8 mouse cellular contexts compared by ENCODE assay signal in the genomic region with DNA sequence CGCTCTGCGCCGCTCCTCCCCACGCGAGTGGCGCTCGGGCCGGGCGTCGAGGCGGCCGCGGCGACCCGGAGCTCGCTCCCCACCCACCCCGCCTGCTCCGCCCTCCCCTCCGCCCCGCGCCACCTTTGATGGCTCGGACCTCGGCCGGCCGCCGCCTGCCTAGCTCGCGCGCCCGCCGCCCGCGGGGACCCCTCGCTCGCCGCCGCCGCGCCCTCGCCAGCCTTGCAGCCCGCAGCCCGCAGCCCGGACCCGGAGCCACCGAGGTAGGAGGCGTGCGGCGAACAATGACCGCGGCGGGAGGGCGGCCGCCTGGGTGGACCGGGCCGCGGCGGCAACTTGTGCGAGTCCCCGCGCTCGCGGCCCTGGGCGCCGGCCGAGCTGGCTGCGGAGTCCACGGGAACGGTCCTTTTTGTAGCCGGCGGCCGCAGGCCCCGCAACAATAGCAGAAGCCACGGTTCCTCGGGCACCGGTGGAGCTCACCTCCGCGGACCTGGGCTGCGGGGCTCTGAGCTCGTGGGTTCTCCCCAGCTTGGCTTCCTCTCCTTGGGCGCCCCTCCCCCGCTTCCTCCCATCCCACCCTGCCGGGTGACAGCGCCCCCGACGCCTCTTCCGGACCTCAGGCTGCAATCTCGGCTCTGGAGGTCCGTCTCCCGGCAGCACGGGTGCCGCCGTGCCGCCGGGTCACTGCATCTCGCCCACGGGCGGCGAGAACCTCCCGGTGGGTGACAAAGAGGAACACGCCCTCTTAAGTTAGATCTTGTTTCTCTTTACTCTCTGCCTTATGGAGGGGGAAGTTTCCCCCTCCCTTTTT. TPM values are rescaled to one million over a fixed set of nuclear protein-coding genes. Genes with fewer than 3 reads are reported as not detected.
DNase-seq lines count a peak whose midpoint lies in the region; ATAC-seq and TF ChIP-seq lines count a peak whose summit lies in the region.

No protein-coding gene starts in this region.

- H3K27me3 ChIP-seq in embryonic facial prominence, embryonic 15.5 days, result no peaks in the 10 kb centered on the region
- no peaks in the 10 kb centered on the region for H3K27me3 ChIP-seq in heart, postnatal 0 days (ENCODE audit: control insufficient read depth, insufficient read depth, low read length)
- H3K27me3 ChIP-seq in lung, embryonic 16.5 days (ENCODE audit: control insufficient read depth, insufficient read depth, low read depth, low read length), result no peaks in the 10 kb centered on the region

- under 1% methylated on average over 81 of the region's 100 CpGs for WGBS in embryonic facial prominence, embryonic 15.5 days
- 1% methylated on average over 64 of the region's 100 CpGs for WGBS in heart, postnatal 0 days
- WGBS in lung, embryonic 16.5 days, result under 1% methylated on average over 62 of the region's 100 CpGs

- peaks cover 40% of the 10 kb centered on the region for H3K4me1 ChIP-seq in embryonic facial prominence, embryonic 15.5 days
- peaks cover 13% of the 10 kb centered on the region for H3K4me1 ChIP-seq in heart, postnatal 0 days (ENCODE audit: control insufficient read depth, insufficient read depth)
- peaks cover 34% of the 10 kb centered on the region for H3K4me1 ChIP-seq in lung, embryonic 16.5 days (replicated peaks; ENCODE audit: control insufficient read depth, insufficient read depth, low read length)

- peak; percentile 79 for ATAC-seq in embryonic facial prominence, embryonic 15.5 days (ENCODE audit: insufficient number of reproducible peaks, low FRiP score, low TSS enrichment, low read depth)
- ATAC-seq in heart, postnatal 0 days (ENCODE audit: insufficient read depth, low read depth), result peak; percentile 77
- peak; percentile 87 for ATAC-seq in lung, embryonic 16.5 days (ENCODE audit: low read depth)

- peak overlapping the region; percentile 82 for H3K9ac ChIP-seq in embryonic facial prominence, embryonic 15.5 days
- peak overlapping the region; percentile 94 for H3K9ac ChIP-seq in heart, postnatal 0 days (replicated peaks; ENCODE audit: low read depth, low read length)
- H3K9ac ChIP-seq in lung, embryonic 16.5 days (ENCODE audit: low read length), result peak overlapping the region; percentile 97

- no peak for TF ChIP-seq EP300 in heart, postnatal 0 days (IDR thresholded peaks at IDR 0.05; ENCODE audit: low read depth)

- H3K36me3 ChIP-seq in embryonic facial prominence, embryonic 15.5 days, result no peaks in the 10 kb centered on the region
- no peaks in the 10 kb centered on the region for H3K36me3 ChIP-seq in heart, postnatal 0 days (replicated peaks; ENCODE audit: control insufficient read depth, insufficient read depth, low read length)
- H3K36me3 ChIP-seq in lung, embryonic 16.5 days (ENCODE audit: control insufficient read depth, insufficient read depth, low read length), result no peaks in the 10 kb centered on the region

- peak; percentile 7 to 31 for DNase-seq in CD8-positive naive resting alpha-beta T cell, adult 2 months (ENCODE audit: low read depth in 2 of 2, low spot score in 2 of 2)
- DNase-seq in adrenal gland, postnatal 10 days, result peak; percentile 72
- peak; percentile 46 for DNase-seq in heart, postnatal 0 days (ENCODE audit: low spot score)
- peak; percentile 84 for DNase-seq in kidney, postnatal 14 days
- peak; percentile 34 for DNase-seq in ovary, postnatal 14 days (ENCODE audit: low spot score)
- peak; percentile 58 to 66 for DNase-seq in urinary bladder, postnatal 4 days (ENCODE audit: low spot score in 2 of 2)

- peak overlapping the region; percentile 77 for H3K4me3 ChIP-seq in embryonic facial prominence, embryonic 15.5 days (replicated peaks)
- H3K4me3 ChIP-seq in heart, postnatal 0 days (ENCODE audit: low read depth, low read length), result peak overlapping the region; percentile 98
- peak overlapping the region; percentile 91 for H3K4me3 ChIP-seq in lung, embryonic 16.5 days (ENCODE audit: low read length)

- H3K4me2 ChIP-seq in embryonic facial prominence, embryonic 15.5 days (replicated peaks), result peak overlapping the region; percentile 98
- peak overlapping the region; percentile 81 for H3K4me2 ChIP-seq in heart, postnatal 0 days (ENCODE audit: low read depth, low read length)
- peak overlapping the region; percentile 87 for H3K4me2 ChIP-seq in lung, embryonic 16.5 days (ENCODE audit: low read depth, low read length)

- no peaks in the 10 kb centered on the region for H3K9me3 ChIP-seq in embryonic facial prominence, embryonic 15.5 days (replicated peaks)
- H3K9me3 ChIP-seq in heart, postnatal 0 days (replicated peaks; ENCODE audit: control insufficient read depth, low read length), result no peaks in the 10 kb centered on the region
- H3K9me3 ChIP-seq in lung, embryonic 16.5 days (ENCODE audit: control insufficient read depth, low read length), result no peaks in the 10 kb centered on the region

- peak overlapping the region; percentile 92 for H3K27ac ChIP-seq in embryonic facial prominence, embryonic 15.5 days (replicated peaks)
- peak overlapping the region; percentile 83 for H3K27ac ChIP-seq in heart, postnatal 0 days (ENCODE audit: low read depth)
- H3K27ac ChIP-seq in lung, embryonic 16.5 days (ENCODE audit: low read length), result peak overlapping the region; percentile 80

- TF ChIP-seq CTCF in heart, postnatal 0 days (IDR thresholded peaks at IDR 0.05; ENCODE audit: low read depth), result no peak

RNA-seq across cellular contexts. Expression of gene Farp1, which starts 0.9 kb away (rescaled TPM):
- total RNA-seq in adrenal gland, postnatal 10 days (2021), result 10 to 100 TPM; 21.1 to 32.3 TPM
- 30.5 and 32.5 TPM in 2 replicates for polyA plus RNA-seq in embryonic facial prominence, embryonic 15.5 days (2015; fragmentation: Nextera tagmentation; extraction: Ambion mirVana)
- total RNA-seq in heart, postnatal 0 days (2014; rRNA removed; ENCODE audit: low replicate concordance), result 14.9 and 27.9 TPM in 2 replicates
- polyA plus RNA-seq in heart, postnatal 0 days (2015; fragmentation: Nextera tagmentation; extraction: Ambion mirVana), result 4.8 and 5.4 TPM in 2 replicates
- polyA plus RNA-seq in lung, embryonic 16.5 days (2015; fragmentation: Nextera tagmentation; extraction: Ambion mirVana), result 20.0 and 22.0 TPM in 2 replicates

Comparison
In these comparisons a context has a peak if more than half of its experiments do, and no peak if none do; other contexts are left out.
1. Peak in every context shown above with its lines: DNase-seq, ATAC-seq, H3K4me3 ChIP-seq and H3K27ac ChIP-seq.
2. DNase-seq: peak in every context shown above with its lines; median percentile 84 in kidney, postnatal 14 days; 72 in adrenal gland, postnatal 10 days; 62 in urinary bladder, postnatal 4 days; 46 in heart, postnatal 0 days; 34 in ovary, postnatal 14 days; 19 in CD8-positive naive resting alpha-beta T cell, adult 2 months.